In genomic region chr2:168308916-168309315, GRCm38 (mm10) we compare ENCODE assay signal across 14 mouse cellular contexts. TPM values are rescaled to one million over a fixed set of nuclear protein-coding genes. Genes with fewer than 3 reads are reported as not detected.
"Had no signal": no experiment of that assay in that cellular context is flagged by ENCODE, and none has a peak within 500 bp of the region (broad histone marks: within the 10 kb centered on the region; RNA-seq: fewer than 3 reads in every experiment).

No protein-coding gene starts in this region.

- ATAC-seq: intestine, postnatal 0 days; liver, postnatal 0 days had no signal

- H3K27me3 ChIP-seq: limb, embryonic 12.5 days; liver, embryonic 13.5 days had no signal

- H3K9ac ChIP-seq: limb, embryonic 12.5 days; liver, embryonic 13.5 days; liver, postnatal 0 days; neural tube, embryonic 15.5 days had no signal

- H3K4me1 ChIP-seq: limb, embryonic 12.5 days; liver, embryonic 13.5 days; neural tube, embryonic 15.5 days had no signal

- H3K9me3 ChIP-seq: limb, embryonic 12.5 days; liver, embryonic 13.5 days; neural tube, embryonic 15.5 days had no signal

- H3K36me3 ChIP-seq: limb, embryonic 12.5 days; liver, embryonic 13.5 days; neural tube, embryonic 15.5 days had no signal

- DNase-seq: kidney, adult 8-10 months; kidney, postnatal 25 days; layer of hippocampus, adult 9-11 months; liver; liver, embryonic 13.5 days; liver, postnatal 0 days; right cerebral cortex, adult 18-20 months; right cerebral cortex, postnatal 25 days; thymus, postnatal 36 days had no signal

- H3K27ac ChIP-seq: liver, embryonic 13.5 days; neural tube, embryonic 15.5 days had no signal

- H3K4me2 ChIP-seq: limb, embryonic 12.5 days; liver, embryonic 13.5 days; neural tube, embryonic 15.5 days had no signal

- H3K4me3 ChIP-seq: limb, embryonic 12.5 days; liver, embryonic 13.5 days; myocyte; neural tube, embryonic 15.5 days had no signal

RNA-seq across cellular contexts. Expression of gene Kcng1, which starts 27.4 kb away (rescaled TPM):
- polyA plus RNA-seq: myocyte; thymus, postnatal 0 days had no signal
